Mouse (Mus musculus): ENCODE data around the gene Rbp3.

- TF ChIP-seq CTCF (IDR thresholded peaks at IDR 0.05; ENCODE audit: insufficient read depth, low read length), result no peak
- TF ChIP-seq POLR2A (IDR thresholded peaks at IDR 0.05; ENCODE audit: borderline replicate concordance, extremely low read depth, low read depth, low read length), result no peak
These were observed 38.2 kb downstream of the Rbp3 start for GRCm38 (mm10) chr14:33991971-33992370.
